Mouse (Mus musculus): ENCODE results near the gene Usf3. TPM values are rescaled to one million over a fixed set of nuclear protein-coding genes. Genes with fewer than 3 reads are reported as not detected.

Gene Usf3
- total and polyA plus RNA-seq, 3 experiments = 4.0 to 8.5 (median 5.2) TPM

GRCm38 (mm10) chr16:44124713-44125112 lies 48.3 kb upstream of the Usf3 start:
- no peak overlapping the region for H3K9ac ChIP-seq (ENCODE audit: insufficient read depth, low read depth)
- TF ChIP-seq MAX (IDR thresholded peaks at IDR 0.05; ENCODE audit: low read length) (no peak), TCF12 (IDR thresholded peaks at IDR 0.05; ENCODE audit: low read depth, low read length) (no peak), NRF1 (IDR thresholded peaks at IDR 0.05; ENCODE audit: low read depth, low read length) (no peak), ZC3H11A (IDR thresholded peaks at IDR 0.05; ENCODE audit: low read depth, low read length) (no peak), USF2 (conservative IDR thresholded peaks at IDR 0.05; ENCODE audit: low read depth, low read length) (no peak), ZNF384 (IDR thresholded peaks at IDR 0.05; ENCODE audit: low read depth, low read length) (no peak), TBP (conservative IDR thresholded peaks at IDR 0.05; ENCODE audit: low read depth, low read length) (no peak)
- H3K27me3 ChIP-seq (replicated peaks) = no peaks in the 10 kb centered on the region
- no peak for DNase-seq (ENCODE audit: extremely low read depth)
- peaks cover 6% of the 10 kb centered on the region; the same call in 1 of the 2 replicates for H3K79me2 ChIP-seq (replicated peaks; ENCODE audit: control insufficient read depth, extremely low read depth, insufficient read depth, poor library complexity, severe bottlenecking)
- H3K36me3 ChIP-seq (replicated peaks in 1 of 2; ENCODE audit: control insufficient read depth in 1 of 2, insufficient read depth in 1 of 2, low read length in 1 of 2) = peaks cover 2 to 19% of the 10 kb centered on the region in 2 experiments
- H3K27ac ChIP-seq (ENCODE audit: insufficient read depth, low read depth) = no peak overlapping the region
- dilution Hi-C loops (cut with MboI; ENCODE audit: extremely low pct_ligation_motif_present, extremely low pct_unique_long_range_greater_than_20kb, low sequenced_read_pairs) (no loop called here), in situ Hi-C loops (cut with MboI; ENCODE audit: low pct_ligation_motif_present, low pct_unique_long_range_greater_than_20kb, low sequenced_read_pairs) (no loop called here)
- H3K4me2 ChIP-seq (ENCODE audit: insufficient read depth, low read depth, poor library complexity, severe bottlenecking) = no peak overlapping the region
- H3K4me3 ChIP-seq (replicated peaks in 1 of 3; ENCODE audit: low read depth in 2 of 3, low read length in 2 of 3, poor library complexity in 1 of 3) = no peak overlapping the region
- H3K9me3 ChIP-seq (replicated peaks; ENCODE audit: low read length) = no peaks in the 10 kb centered on the region
- H3K4me1 ChIP-seq (ENCODE audit: control insufficient read depth in 1 of 2, insufficient read depth in 2 of 2) = peaks cover 1 to 13% of the 10 kb centered on the region in 2 experiments; a peak in 2 of 4 replicates

GRCm38 (mm10) chr16:44125436-44125835 lies 47.6 kb upstream of the Usf3 start:
- Histone ChIP-seq H3K79me2 (replicated peaks; ENCODE audit: control insufficient read depth, extremely low read depth, insufficient read depth, poor library complexity, severe bottlenecking) (peaks cover 5% of the 10 kb centered on the region; the same call in 1 of the 2 replicates), H3K36me3 (replicated peaks in 1 of 2; ENCODE audit: control insufficient read depth in 1 of 2, insufficient read depth in 1 of 2, low read length in 1 of 2) (peaks cover 2 to 17% of the 10 kb centered on the region in 2 experiments), H3K9ac (ENCODE audit: insufficient read depth, low read depth) (no peak overlapping the region), H3K9me3 (replicated peaks; ENCODE audit: low read length) (no peaks in the 10 kb centered on the region), H3K4me3 (replicated peaks in 1 of 3; ENCODE audit: low read depth in 2 of 3, low read length in 2 of 3, poor library complexity in 1 of 3) (no peak overlapping the region), H3K4me2 (ENCODE audit: insufficient read depth, low read depth, poor library complexity, severe bottlenecking) (no peak overlapping the region), H3K27ac (ENCODE audit: insufficient read depth, low read depth) (no peak overlapping the region), H3K27me3 (replicated peaks) (no peaks in the 10 kb centered on the region), H3K4me1 (ENCODE audit: control insufficient read depth in 1 of 2, insufficient read depth in 2 of 2) (peaks cover 2 to 9% of the 10 kb centered on the region in 2 experiments; a peak in 2 of 4 replicates)
- dilution Hi-C loops (cut with MboI; ENCODE audit: extremely low pct_ligation_motif_present, extremely low pct_unique_long_range_greater_than_20kb, low sequenced_read_pairs) (no loop called here), in situ Hi-C loops (cut with MboI; ENCODE audit: low pct_ligation_motif_present, low pct_unique_long_range_greater_than_20kb, low sequenced_read_pairs) (no loop called here)
- TF ChIP-seq TBP (conservative IDR thresholded peaks at IDR 0.05; ENCODE audit: low read depth, low read length) (no peak), UBTF (IDR thresholded peaks at IDR 0.05; ENCODE audit: low read depth, low read length) (no peak), JUND (conservative IDR thresholded peaks at IDR 0.05; ENCODE audit: low read depth, low read length) (no peak), CHD2 (IDR thresholded peaks at IDR 0.05; ENCODE audit: low read length) (no peak), MAX (IDR thresholded peaks at IDR 0.05; ENCODE audit: low read length) (no peak), USF1 (IDR thresholded peaks at IDR 0.05; ENCODE audit: low read depth, low read length) (no peak), NELFE (IDR thresholded peaks at IDR 0.05; ENCODE audit: low read depth, low read length) (no peak), TCF12 (IDR thresholded peaks at IDR 0.05; ENCODE audit: low read depth, low read length) (no peak), ZMIZ1 (IDR thresholded peaks at IDR 0.05; ENCODE audit: low read depth, low read length) (no peak), MYC (IDR thresholded peaks at IDR 0.05; ENCODE audit: low read depth, low read length) (no peak), USF2 (conservative IDR thresholded peaks at IDR 0.05; ENCODE audit: low read depth, low read length) (no peak), MAFK (IDR thresholded peaks at IDR 0.05; ENCODE audit: insufficient replicate concordance, low read length) (no peak), SMC3 (IDR thresholded peaks at IDR 0.05; ENCODE audit: low read depth, low read length) (no peak)
- DNase-seq (ENCODE audit: extremely low read depth) = no peak

Measured in CH12.LX (cell line).